Mouse (Mus musculus) CH12F3 (cell line): ENCODE data around the gene Hs6st1.

ENCODE experiments used
- in situ Hi-C: fragments of 300-500 bp; cut with MboI; formaldehyde crosslinking; loops from 2 replicates; pipeline ENCODE4 v1.14.3; 2020; ENCODE audit warnings: low sequenced_read_pairs

The Hs6st1 gene

DNA sequence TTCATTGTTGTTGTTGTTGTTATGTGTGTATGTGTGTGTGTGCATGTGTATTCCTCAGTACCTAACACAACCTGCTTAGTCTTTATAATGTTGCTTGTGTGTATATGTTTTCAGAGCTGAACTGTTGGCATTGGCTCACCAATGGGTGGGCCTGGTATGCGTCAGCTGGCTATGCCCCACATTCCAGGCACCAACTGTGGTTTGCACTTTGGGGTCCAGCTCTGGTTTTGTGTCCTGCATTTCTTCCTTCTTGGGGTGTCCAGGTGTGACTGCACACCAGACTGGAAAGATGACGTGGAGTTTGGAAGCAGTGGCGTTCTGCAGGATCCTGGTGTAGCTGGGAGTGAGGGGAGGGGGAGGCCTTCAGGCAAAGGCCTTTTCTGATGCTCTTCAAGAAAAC, 50.8 kb downstream of the Hs6st1 start:
- in situ Hi-C loops: no loop called here

DNA sequence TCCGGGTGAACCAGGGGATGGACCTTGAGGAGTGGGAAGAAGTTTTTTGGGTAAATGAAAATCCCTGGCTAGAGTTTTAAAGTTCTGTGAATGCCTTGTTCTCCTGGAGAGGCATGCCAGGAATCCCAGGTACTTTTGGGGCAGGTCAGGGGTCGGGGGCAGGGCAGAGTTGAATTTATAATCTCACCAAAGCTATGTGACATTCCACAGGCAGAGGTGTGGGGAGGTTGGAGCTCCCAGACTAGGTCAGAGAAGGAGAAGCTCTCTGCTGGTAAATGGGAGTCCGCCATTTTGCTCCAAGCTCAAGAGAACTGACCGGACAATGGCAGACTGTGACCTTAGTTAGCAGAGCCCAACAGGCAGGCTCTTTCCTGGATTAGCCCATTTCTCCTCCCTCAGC, 51.2 kb downstream of the Hs6st1 start:
- in situ Hi-C loops: no loop called here

DNA sequence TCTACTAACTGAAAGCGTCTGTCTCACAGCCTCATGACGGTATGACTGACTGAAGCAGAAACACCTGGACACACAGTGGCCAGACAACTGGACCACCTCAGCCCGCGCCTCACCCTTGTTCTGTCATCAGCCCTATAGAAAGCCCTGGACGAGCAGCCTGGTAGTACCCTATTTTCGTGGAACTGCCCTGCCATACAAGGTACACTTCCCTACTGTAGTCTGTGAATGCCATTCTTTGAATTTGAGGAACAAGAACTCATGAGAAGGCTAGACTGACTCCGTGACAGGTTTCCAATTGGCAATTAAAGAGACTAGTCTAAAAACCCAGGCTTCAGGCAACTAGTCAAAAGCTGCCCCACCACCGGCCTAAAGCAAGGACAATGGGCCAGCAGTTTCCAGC, 53.0 kb downstream of the Hs6st1 start:
- in situ Hi-C loops: no loop called here

DNA sequence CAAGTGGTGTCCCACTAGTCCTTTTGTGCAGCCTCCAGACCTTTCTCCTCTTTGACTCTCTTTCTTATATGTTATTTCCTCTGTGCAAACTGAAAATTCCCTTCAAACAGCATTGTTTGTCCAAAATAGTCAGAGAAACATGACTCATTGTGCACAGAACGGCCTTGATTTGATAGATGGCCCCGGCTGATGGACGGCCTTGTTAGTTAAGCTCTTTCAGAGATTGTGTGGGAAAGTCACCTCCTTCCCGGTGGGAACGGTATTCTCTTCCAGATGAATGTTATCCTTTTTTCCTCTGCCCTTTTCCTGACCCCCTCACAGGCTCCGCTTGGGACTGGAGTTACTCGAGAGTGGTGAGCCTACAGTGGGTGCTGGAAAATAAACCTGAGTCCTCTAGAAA, 56.9 kb downstream of the Hs6st1 start:
- in situ Hi-C loops: no loop called here

DNA sequence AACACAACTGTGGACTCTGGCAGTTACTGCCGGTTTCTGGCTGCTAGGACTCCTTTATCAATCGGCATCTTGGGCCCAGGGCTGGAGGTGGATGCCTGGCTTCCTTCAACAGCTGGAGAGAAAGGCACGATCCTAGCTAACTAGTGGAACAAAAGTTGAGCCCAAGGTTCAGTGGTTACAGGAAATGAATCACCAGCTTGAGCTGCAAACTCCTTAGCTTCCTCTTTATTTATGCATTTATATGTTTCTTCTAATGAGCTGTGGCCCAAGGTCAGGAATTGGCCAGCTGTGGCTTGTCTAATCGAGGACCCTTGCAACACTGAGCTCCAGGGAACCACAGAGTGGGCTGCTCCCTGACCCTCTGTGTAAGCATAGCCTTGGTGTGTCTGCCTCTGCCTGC, 60.9 kb downstream of the Hs6st1 start:
- in situ Hi-C loops: no loop called here

DNA sequence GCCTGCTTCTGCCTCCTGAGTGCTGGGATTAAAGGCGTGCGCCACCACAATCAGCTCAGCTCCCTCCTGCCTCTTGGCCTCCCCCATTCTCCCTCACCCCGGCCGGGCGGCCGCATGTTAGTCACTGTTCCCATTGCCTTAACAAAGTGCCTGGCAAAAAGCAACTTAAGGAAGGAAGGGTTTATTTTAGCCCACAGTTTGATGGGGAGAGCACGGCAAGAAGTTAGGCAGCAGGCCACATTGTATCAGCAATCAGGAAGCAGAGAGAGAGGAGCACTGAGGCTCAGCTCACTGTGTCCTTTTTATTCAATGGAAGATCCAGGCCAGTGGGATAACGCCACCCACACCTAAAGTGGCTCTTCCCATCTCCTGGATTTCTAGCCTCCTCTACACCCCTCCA, 61.7 kb downstream of the Hs6st1 start:
- in situ Hi-C loops: no loop called here

DNA sequence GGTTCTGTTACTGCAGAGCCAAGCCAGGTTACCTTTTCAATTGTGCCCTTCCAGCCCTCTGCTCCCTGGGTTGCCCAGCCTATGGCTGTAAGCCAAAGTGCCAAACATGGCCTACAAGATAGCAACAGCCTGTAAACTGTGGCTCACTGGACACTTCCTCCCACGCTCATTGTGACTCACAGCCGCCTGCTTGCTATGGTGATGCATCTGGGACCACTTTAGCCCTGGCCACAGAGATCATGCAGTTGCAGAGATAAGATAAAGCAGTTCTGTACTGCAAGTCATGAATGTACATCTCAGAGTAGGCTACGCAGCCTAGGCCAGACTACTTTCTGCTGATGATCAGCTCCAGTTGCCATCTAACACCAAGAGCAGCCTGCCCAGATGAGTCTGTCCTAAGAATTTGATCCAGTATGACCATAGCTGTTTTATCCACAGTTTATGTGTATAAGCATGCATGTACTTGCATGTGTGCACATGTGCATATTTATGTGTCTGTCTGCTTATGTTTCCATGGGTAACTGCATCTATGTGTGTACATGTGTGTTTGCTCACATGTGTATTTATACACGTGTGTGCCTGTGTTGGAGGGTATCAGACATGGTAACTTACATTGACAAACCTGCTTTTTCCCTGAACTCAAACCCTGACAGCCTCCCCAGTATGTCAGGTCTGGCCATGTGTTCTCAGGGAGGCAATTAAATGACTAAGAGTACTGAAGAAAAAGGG, 62.3 kb downstream of the Hs6st1 start:
- in situ Hi-C loops: no loop called here

DNA sequence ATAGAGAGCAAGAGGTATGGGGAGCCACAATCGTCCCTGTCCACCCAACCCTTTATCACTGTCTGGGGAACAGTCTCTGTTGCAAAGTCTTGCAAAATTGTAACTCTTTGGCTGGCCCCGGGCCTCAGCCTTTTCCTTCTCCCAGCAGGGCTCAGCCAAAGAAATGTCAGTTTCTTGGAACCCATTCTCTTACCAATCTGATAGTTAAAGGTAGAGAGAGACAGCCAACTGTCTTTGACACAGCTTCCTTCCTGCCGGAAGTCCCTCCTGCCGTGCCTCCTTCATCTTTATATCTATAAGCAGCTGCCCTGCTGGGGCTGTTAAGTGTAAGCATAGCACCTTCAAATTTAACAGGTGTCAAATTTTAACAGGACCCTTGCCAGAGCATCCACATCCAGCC, 63.0 kb downstream of the Hs6st1 start:
- in situ Hi-C loops: no loop called here

DNA sequence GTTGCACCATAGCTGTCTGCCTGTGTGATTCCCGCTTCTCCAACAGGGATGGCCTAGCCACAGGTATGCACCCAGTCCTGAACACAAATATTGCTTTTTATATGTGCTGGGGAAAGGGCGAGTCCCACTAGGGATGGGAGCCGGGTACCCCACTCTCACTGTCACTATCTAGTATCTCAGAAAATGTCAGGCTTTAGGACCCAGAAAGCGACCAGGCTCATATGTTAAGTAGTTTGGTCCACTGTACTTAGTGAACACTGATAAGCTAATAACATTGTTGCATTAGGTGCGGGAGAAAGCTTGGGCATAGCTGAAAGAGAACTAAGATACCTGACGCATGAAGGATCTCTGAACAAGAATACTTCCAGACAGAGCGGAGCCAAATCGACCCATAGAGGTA, 63.6 kb downstream of the Hs6st1 start:
- in situ Hi-C loops: no loop called here

DNA sequence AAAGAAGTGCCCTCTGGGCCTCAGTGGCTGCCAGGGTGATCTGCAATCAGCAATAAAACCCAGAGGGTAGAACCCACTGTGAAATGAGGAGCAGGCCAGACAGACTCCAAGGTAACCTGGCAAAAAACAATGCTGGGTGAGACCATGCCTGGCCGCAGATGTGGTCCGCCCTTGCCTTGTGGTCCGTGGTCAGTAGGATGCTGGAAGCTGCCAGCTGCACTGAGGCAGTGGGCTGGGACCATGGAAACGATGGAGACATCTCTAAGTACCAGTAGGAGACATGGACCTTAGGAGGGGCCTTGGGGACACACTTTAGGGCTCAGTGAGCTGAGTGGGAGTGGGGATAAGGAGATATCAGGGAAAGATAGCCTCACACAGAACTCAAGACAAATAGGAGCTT, 64.0 kb downstream of the Hs6st1 start:
- in situ Hi-C loops: no loop called here

DNA sequence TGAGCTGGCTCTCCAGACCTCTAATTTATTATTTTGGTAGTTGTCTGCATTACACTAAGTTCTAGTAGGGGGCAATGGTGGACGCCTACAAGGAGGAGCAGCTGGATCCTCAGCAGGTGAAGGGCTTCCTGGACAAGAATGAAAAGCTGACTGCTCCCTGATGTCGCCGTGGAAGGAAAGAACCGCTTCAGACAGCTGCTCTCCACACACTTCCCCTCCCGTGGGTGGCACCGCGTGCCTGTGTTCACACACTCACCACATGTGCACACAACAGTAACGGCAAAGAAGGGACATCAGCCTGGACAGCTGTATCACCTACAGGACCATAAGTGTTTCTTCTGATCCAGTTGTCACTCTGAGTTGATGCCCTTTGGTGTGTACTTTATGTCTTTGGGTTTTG, 64.8 kb downstream of the Hs6st1 start:
- in situ Hi-C loops: no loop called here

DNA sequence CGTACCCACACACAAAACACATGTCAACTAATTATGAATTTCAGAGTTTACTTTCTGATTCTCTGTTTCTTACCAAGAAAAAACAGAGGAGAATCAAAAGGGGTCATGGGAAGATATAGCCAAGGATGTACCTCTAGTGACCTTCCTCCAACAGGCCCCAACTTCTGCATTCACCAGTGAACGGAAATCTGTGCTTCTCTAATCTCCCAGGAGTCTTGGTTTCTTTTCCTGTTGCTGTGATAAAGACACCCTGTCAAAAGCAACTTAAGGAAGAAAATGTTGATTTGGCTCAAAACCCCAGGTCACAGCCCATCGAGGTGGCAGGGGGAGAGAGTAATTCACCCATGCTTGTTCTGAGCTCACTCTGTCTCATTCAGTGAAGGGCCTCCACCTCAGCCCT, 65.4 kb downstream of the Hs6st1 start:
- in situ Hi-C loops: no loop called here

DNA sequence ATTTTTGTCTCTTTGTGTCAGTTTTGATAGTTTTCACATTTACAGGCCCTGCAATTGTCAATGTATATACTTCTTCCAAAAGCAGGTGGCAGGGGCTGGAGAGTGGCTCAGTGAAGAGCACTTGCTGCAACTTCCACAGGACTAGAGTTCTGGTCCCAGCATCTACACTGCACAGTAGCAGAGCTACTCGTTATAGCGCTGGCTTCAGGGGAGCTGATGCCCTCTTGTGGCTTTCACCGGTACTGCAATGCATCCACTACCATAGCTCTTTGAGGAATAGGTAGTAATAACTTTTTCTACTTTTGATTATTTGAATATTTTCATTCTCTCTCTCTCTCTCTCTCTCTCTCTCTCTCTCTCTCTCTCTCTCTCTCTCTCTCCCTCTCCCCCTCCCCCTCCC, 66.4 kb downstream of the Hs6st1 start:
- in situ Hi-C loops: no loop called here

DNA sequence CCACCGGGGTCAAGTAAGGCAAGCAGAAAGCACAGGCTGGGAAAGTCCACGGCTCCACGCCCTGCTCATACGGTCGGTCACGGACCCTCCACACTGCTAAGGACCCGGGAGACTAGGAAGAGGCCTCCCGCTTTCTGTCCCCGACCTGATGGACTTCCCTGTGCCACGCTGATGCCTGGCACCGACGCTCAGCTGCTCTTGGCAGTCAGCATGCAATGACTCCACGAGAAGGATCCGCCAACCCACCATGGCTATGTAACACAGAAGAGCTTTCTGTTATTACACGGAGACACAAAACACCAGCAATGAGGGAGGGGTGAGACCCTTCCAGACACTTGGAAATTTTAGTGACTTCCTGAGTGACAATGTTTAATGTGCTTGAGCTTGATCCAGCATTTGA, 72.1 kb downstream of the Hs6st1 start:
- in situ Hi-C loops: no loop called here

DNA sequence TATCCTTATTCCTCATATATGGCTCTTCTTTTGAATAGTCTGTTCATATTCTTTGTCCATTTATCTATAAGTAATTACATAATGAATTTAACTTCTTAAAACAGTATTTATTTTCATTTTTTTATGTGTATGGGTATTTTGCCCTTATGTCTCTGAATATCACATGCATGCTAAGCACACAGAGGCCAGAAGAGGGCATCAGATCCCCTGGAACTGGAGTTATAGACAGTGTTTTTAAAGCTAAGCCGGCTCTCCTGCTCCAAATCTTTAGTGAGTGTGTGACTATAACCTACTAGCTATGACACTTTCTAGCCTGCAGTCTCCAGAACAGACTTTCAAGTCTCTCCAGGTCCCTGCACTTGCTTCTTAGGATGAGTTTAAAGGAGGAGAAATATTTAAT, 76.8 kb downstream of the Hs6st1 start:
- in situ Hi-C loops: no loop called here

DNA sequence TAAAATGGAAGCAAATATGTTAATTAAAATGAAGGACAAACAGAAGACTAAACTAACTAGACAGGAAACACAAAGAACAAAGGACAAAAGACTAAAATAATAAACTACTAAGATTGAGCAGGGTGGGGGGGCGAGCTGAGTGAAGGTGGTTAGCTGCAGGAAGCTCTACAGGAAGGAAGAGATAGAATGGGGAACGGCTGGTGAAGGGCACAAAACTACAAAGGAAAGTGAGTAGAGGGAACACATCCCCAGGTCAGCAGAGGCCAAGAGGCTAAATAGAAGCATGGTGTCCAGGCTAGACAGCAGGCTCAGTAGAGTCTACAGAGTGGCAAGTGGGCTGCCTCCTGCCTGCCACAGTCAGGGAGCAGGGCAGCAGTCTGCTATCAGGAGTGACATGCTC, 80.6 kb downstream of the Hs6st1 start:
- in situ Hi-C loops: no loop called here

DNA sequence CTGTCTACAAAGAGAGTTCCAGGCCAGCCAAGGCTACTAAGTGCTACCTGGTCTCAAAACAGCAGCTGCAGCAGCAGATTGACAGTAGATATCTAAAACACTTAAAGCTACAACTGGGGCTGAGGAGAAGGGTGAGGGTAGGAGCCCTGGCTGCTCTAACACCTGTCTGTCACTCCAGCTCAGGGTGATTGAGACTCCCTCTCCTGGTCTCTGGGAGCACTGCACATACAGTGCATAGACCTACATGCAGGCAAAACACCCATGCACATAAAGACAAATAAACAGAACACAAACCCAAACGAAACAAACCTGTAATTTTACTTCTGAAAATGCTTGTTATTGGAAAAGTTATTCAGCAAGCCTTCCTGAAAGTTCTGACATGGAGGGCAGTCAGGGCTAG, 81.2 kb downstream of the Hs6st1 start:
- in situ Hi-C loops: no loop called here
